Mouse (Mus musculus) kidney, adult 2 months (tissue): ENCODE data around the gene Acot1. TPM values are rescaled to one million over a fixed set of nuclear protein-coding genes. Genes with fewer than 3 reads are reported as not detected.
"Not testable (repeated sequence)": the region's sequence is repeated elsewhere in the genome, so short reads cannot be mapped to it uniquely, and the experiment has no call there.

Source experiments
- DNase-seq: peaks from one replicate; pipeline ENCODE4 v3.0.0; 2021
- H3K27ac ChIP-seq: fragments of 200-500 bp; 2 replicates; pipeline ENCODE4 v1.5.1; 2012; ENCODE audit warnings: low read depth, low read length, control low read depth, inconsistent platforms; ENCODE audit not compliant: insufficient read depth
- H3K27me3 ChIP-seq: fragments of 200-500 bp; replicated peaks from 2 replicates; pipeline ENCODE4 v1.6.1; 2012; ENCODE audit warnings: mild to moderate bottlenecking, moderate library complexity, low read length, inconsistent platforms; ENCODE audit not compliant: control insufficient read depth, insufficient read depth
- H3K36me3 ChIP-seq: fragments of 200-500 bp; 2 replicates; pipeline ENCODE4 v1.6.1; 2012; ENCODE audit warnings: mild to moderate bottlenecking, moderate library complexity, low read length, inconsistent platforms; ENCODE audit not compliant: control insufficient read depth, insufficient read depth
- H3K4me1 ChIP-seq: fragments of 200-500 bp; 2 replicates; pipeline ENCODE4 v1.6.1; 2011; ENCODE audit warnings: low read length; ENCODE audit not compliant: control insufficient read depth, insufficient read depth
- H3K4me3 ChIP-seq: fragments of 200-500 bp; 2 replicates; pipeline ENCODE4 v1.5.1; 2011; ENCODE audit warnings: mild to moderate bottlenecking, low read depth, low read length, control low read depth; ENCODE audit not compliant: insufficient read depth
- CTCF ChIP-seq: fragments of 200-500 bp; conservative IDR thresholded peaks from 2 replicates; pipeline ENCODE4 v1.5.1; 2011; ENCODE audit warnings: low read depth, mild to moderate bottlenecking, control low read depth, low read length, moderate library complexity, mixed read lengths; ENCODE audit not compliant: insufficient read depth, insufficient read length
- POLR2A ChIP-seq: fragments of 200-500 bp; IDR thresholded peaks from one replicate; pipeline ENCODE4 v1.6.1; 2011; ENCODE audit warnings: low read depth, low read length, control low read depth
- WGBS: fragments of 180-500 bp; shearing (Covaris S2); methylation state at CpG from one replicate; pipeline ENCODE4 v1.1.7; 2018; 5-methylcytosine and 5-hydroxymethylcytosine counted together
- polyA plus RNA-seq: library from polyadenylated mRNA; depleted of rRNA; stranded (reverse); fragments of >200 nt; gene quantifications from 2 replicates; pipeline ENCODE4 v1.2.3, GENCODE M21; 2012; rRNA removed

The Acot1 gene
- polyA plus RNA-seq: 67.8 and 73.1 TPM in 2 replicates

- DNase-seq: peak; percentile 92
- Histone ChIP-seq H3K4me1 (peaks cover 11% of the 10 kb centered on the region; the same call in 1 of the 2 replicates), H3K27ac (0 out of 2 replicates have a peak within 1 kb of the TSS, but pooled peaks have one; percentile 30)
Measured at GRCm38 (mm10) chr12:84009171-84009965, at the start of gene Acot1. Acot1 (plus strand) TSS chr12:84009490.

GRCm38 (mm10) chr12:83965235-83965634, 44.1 kb upstream of the Acot1 start:
- H3K4me3 ChIP-seq: no peak overlapping the region
- H3K4me1 ChIP-seq: no peaks in the 10 kb centered on the region
- DNase-seq: no peak
- no peak overlapping the region for H3K27ac ChIP-seq
- WGBS: 90% methylated on average over 7 of the region's 7 CpGs
- no peaks in the 10 kb centered on the region for H3K27me3 ChIP-seq
- TF ChIP-seq POLR2A: no peak
- TF ChIP-seq CTCF: no peak
- H3K36me3 ChIP-seq: no peaks in the 10 kb centered on the region

More at GRCm38 (mm10) chr12:84009171-84009965, at the start of gene Acot1:
- peak; percentile 56 for TF ChIP-seq POLR2A
- not testable (repeated sequence) for H3K36me3 ChIP-seq, H3K27me3 ChIP-seq
- WGBS: 2% methylated on average over 62 of the region's 70 CpGs
- peak within 1 kb of the TSS; percentile 43 for H3K4me3 ChIP-seq

GRCm38 (mm10) chr12:83972117-83972516, 37.2 kb upstream of the Acot1 start:
- Histone ChIP-seq H3K36me3 (no peaks in the 10 kb centered on the region), H3K27ac (no peak overlapping the region), H3K27me3 (no peaks in the 10 kb centered on the region), H3K4me1 (no peaks in the 10 kb centered on the region), H3K4me3 (no peak overlapping the region)
- peak; percentile 86 for DNase-seq
- no peak for TF ChIP-seq POLR2A
- TF ChIP-seq CTCF: peak; percentile 70
- 51% methylated on average over 2 of the region's 2 CpGs for WGBS

GRCm38 (mm10) chr12:83978862-83979261, 30.4 kb upstream of the Acot1 start:
- no peaks in the 10 kb centered on the region for H3K36me3 ChIP-seq
- WGBS: 87% methylated on average over 6 of the region's 6 CpGs
- no peak overlapping the region for H3K4me3 ChIP-seq
- no peak for DNase-seq
- TF ChIP-seq POLR2A (no peak), CTCF (no peak)
- H3K27me3 ChIP-seq: no peaks in the 10 kb centered on the region
- peaks cover 10% of the 10 kb centered on the region; the same call in 1 of the 2 replicates for H3K4me1 ChIP-seq
- no peak overlapping the region for H3K27ac ChIP-seq

- H3K27me3 ChIP-seq: no peaks in the 10 kb centered on the region
- peak; percentile 73 for DNase-seq
- no peaks in the 10 kb centered on the region for H3K36me3 ChIP-seq
- TF ChIP-seq POLR2A (no peak), CTCF (no peak)
- 31% methylated on average over 4 of the region's 4 CpGs for WGBS
- no peak overlapping the region for H3K4me3 ChIP-seq
- no peak overlapping the region for H3K27ac ChIP-seq
- peaks cover 10% of the 10 kb centered on the region; the same call in 1 of the 2 replicates for H3K4me1 ChIP-seq
Measured at GRCm38 (mm10) chr12:83981615-83982014, 27.7 kb upstream of the Acot1 start.

GRCm38 (mm10) chr12:83984752-83985151, 24.5 kb upstream of the Acot1 start, which contains the start of gene Heatr4:
Heatr4 (minus strand) TSS chr12:83984852.
- Histone ChIP-seq H3K4me3 (no peak within 1 kb of the TSS), H3K27me3 (no peaks in the 10 kb centered on the region), H3K4me1 (peaks cover 10% of the 10 kb centered on the region; the same call in 1 of the 2 replicates), H3K27ac (no peak within 1 kb of the TSS), H3K36me3 (no peaks in the 10 kb centered on the region)
- DNase-seq: no peak
- TF ChIP-seq POLR2A: no peak
- no peak for TF ChIP-seq CTCF
- WGBS: 81% methylated on average over 4 of the region's 4 CpGs

GRCm38 (mm10) chr12:83987242-83987582, 22.1 kb upstream of the Acot1 start:
- no peaks in the 10 kb centered on the region for H3K36me3 ChIP-seq
- peak overlapping the region; percentile 82 for H3K4me3 ChIP-seq
- TF ChIP-seq CTCF (no peak), POLR2A (no peak)
- DNase-seq: no peak
- peak overlapping the region; percentile 94 for H3K27ac ChIP-seq
- no peaks in the 10 kb centered on the region for H3K27me3 ChIP-seq
- 14% methylated on average over 8 of the region's 8 CpGs for WGBS
- H3K4me1 ChIP-seq: peaks cover 3% of the 10 kb centered on the region; the same call in 1 of the 2 replicates
